Mouse (Mus musculus) MEL (cell line): ENCODE data around the gene Slc11a2. TPM values are rescaled to one million over a fixed set of nuclear protein-coding genes. Genes with fewer than 3 reads are reported as not detected.

Experiments
- DNase-seq: peaks from one replicate; pipeline ENCODE4 v3.0.0; 2011; ENCODE audit warnings: low read depth, low spot score
- H3K27ac ChIP-seq: 2 replicates; pipeline ENCODE4 v1.5.1; 2012; ENCODE audit warnings: low read depth, mild to moderate bottlenecking, control low read depth, low read length, moderate library complexity; ENCODE audit not compliant: control insufficient read depth
- H3K27me3 ChIP-seq, 2 experiments: fragments of 150-350 bp in 1 of 2; sonication (generic) in 1 of 2; 2 replicates each; pipeline ENCODE4 v1.6.1; 2012; ENCODE audit warnings: low read length in 2 of 2, mild to moderate bottlenecking in 2 of 2, improper control_type of control experiment in 1 of 2, moderate library complexity in 1 of 2; ENCODE audit not compliant: insufficient read depth in 2 of 2, control insufficient read depth in 1 of 2
- H3K36me3 ChIP-seq, 2 experiments: 2 replicates each; pipeline ENCODE4 v1.6.1; 2012 to 2014; ENCODE audit warnings: low read length in 2 of 2, improper control_type of control experiment in 1 of 2, inconsistent platforms in 1 of 2, mild to moderate bottlenecking in 1 of 2; ENCODE audit not compliant: insufficient read depth in 2 of 2, control insufficient read depth in 1 of 2
- H3K4me1 ChIP-seq, 2 experiments: fragments of 150-350 bp in 1 of 2; sonication (generic) in 1 of 2; 2 replicates each; pipeline ENCODE4 v1.6.1; 2012; ENCODE audit warnings: low read length in 2 of 2, improper control_type of control experiment in 1 of 2, mild to moderate bottlenecking in 1 of 2; ENCODE audit not compliant: insufficient read depth in 2 of 2, control insufficient read depth in 1 of 2
- H3K4me3 ChIP-seq, 2 experiments: fragments of 150-350 bp in 1 of 2; sonication (generic) in 1 of 2; 2 replicates each; pipeline ENCODE4 v1.5.1; 2012; ENCODE audit warnings: low read depth in 2 of 2, low read length in 2 of 2, mild to moderate bottlenecking in 2 of 2, moderate library complexity in 2 of 2, control low read depth in 1 of 2, improper control_type of control experiment in 1 of 2; ENCODE audit not compliant: control insufficient read depth in 1 of 2, insufficient read depth in 1 of 2
- H3K79me2 ChIP-seq: 2 replicates; pipeline ENCODE4 v1.6.1; 2012; ENCODE audit warnings: mild to moderate bottlenecking, low read length, moderate library complexity; ENCODE audit not compliant: control insufficient read depth, poor library complexity, insufficient read depth
- H3K9ac ChIP-seq: 2 replicates; pipeline ENCODE4 v1.6.1; 2012; ENCODE audit warnings: low read depth, mild to moderate bottlenecking, control low read depth, low read length, moderate library complexity; ENCODE audit not compliant: control insufficient read depth, poor library complexity, severe bottlenecking
- H3K9me3 ChIP-seq: fragments of 150-350 bp; sonication (generic); replicated peaks from 2 replicates; pipeline ENCODE4 v1.6.1; 2012; ENCODE audit warnings: mild to moderate bottlenecking, low read length, improper control_type of control experiment, moderate library complexity; ENCODE audit not compliant: insufficient read depth
- BHLHE40 ChIP-seq: IDR thresholded peaks from 2 replicates; pipeline ENCODE4 v1.6.1; 2012; ENCODE audit warnings: low read depth, mild to moderate bottlenecking, inconsistent platforms, low read length, improper control_type of control experiment, borderline replicate concordance
- CHD1 ChIP-seq: IDR thresholded peaks from 2 replicates; pipeline ENCODE4 v1.6.1; 2012; ENCODE audit warnings: low read depth, mild to moderate bottlenecking, inconsistent platforms, low read length, improper control_type of control experiment
- CHD2 ChIP-seq: IDR thresholded peaks from 2 replicates; pipeline ENCODE4 v1.6.1; 2011; ENCODE audit warnings: low read length, improper control_type of control experiment
- CTCF ChIP-seq, 3 experiments: IDR thresholded peaks in 2 of 3; conservative IDR thresholded peaks in 1 of 3; 2 replicates each; pipeline ENCODE4 v1.5.1; 2011 to 2012; ENCODE audit warnings: low read length in 3 of 3, low read depth in 2 of 3, mild to moderate bottlenecking in 2 of 3, improper control_type of control experiment in 1 of 3, inconsistent platforms in 1 of 3, mixed read lengths in 1 of 3, moderate library complexity in 1 of 3; ENCODE audit not compliant: control insufficient read depth in 1 of 3, insufficient read depth in 1 of 3, poor library complexity in 1 of 3, severe bottlenecking in 1 of 3
- E2F4 ChIP-seq: IDR thresholded peaks from 2 replicates; pipeline ENCODE4 v1.6.1; 2011; ENCODE audit warnings: low read depth, low read length, improper control_type of control experiment, borderline replicate concordance
- ELF1 ChIP-seq: IDR thresholded peaks from 2 replicates; pipeline ENCODE4 v1.6.1; 2014; ENCODE audit warnings: low read depth, mild to moderate bottlenecking, inconsistent platforms, low read length, improper control_type of control experiment, moderate library complexity
- EP300 ChIP-seq, 2 experiments: IDR thresholded peaks; 2 replicates each; pipeline ENCODE4 v1.6.1; 2011; ENCODE audit warnings: improper control_type of control experiment in 2 of 2, low read length in 2 of 2, low read depth in 1 of 2, mild to moderate bottlenecking in 1 of 2
- GABPA ChIP-seq: IDR thresholded peaks from 2 replicates; pipeline ENCODE4 v1.6.1; 2012; ENCODE audit warnings: low read depth, mild to moderate bottlenecking, inconsistent platforms, low read length, improper control_type of control experiment, moderate library complexity
- GATA1 ChIP-seq: IDR thresholded peaks from 2 replicates; pipeline ENCODE4 v1.6.1; 2011; ENCODE audit warnings: low read depth, low read length, improper control_type of control experiment
- JUND ChIP-seq: IDR thresholded peaks from 2 replicates; pipeline ENCODE4 v1.6.1; 2011; ENCODE audit warnings: low read depth, mild to moderate bottlenecking, improper control_type of control experiment, low read length
- KAT2A ChIP-seq: conservative IDR thresholded peaks from 2 replicates; pipeline ENCODE4 v1.6.1; 2012; ENCODE audit warnings: low read depth, low read length, improper control_type of control experiment, inconsistent platforms
- MAFK ChIP-seq: IDR thresholded peaks from 2 replicates; pipeline ENCODE4 v1.6.1; 2011; ENCODE audit warnings: low read depth, mild to moderate bottlenecking, low read length, improper control_type of control experiment, borderline replicate concordance
- MAZ ChIP-seq: IDR thresholded peaks from 2 replicates; pipeline ENCODE4 v1.6.1; 2012; ENCODE audit warnings: low read depth, mild to moderate bottlenecking, inconsistent platforms, low read length, improper control_type of control experiment
- MEF2A ChIP-seq: IDR thresholded peaks from 2 replicates; pipeline ENCODE4 v1.6.1; 2014; ENCODE audit warnings: low read depth, mild to moderate bottlenecking, inconsistent platforms, low read length, improper control_type of control experiment; ENCODE audit not compliant: poor library complexity, insufficient replicate concordance, severe bottlenecking; ENCODE audit errors: extremely low read depth
- MYB ChIP-seq: IDR thresholded peaks from 2 replicates; pipeline ENCODE4 v1.6.1; 2011; ENCODE audit warnings: mild to moderate bottlenecking, low read depth, low read length, improper control_type of control experiment
- MYC ChIP-seq: IDR thresholded peaks from 2 replicates; pipeline ENCODE4 v1.6.1; 2011; ENCODE audit warnings: low read depth, mild to moderate bottlenecking, low read length, improper control_type of control experiment, moderate library complexity
- NRF1 ChIP-seq: IDR thresholded peaks from 2 replicates; pipeline ENCODE4 v1.6.1; 2014; ENCODE audit warnings: low read depth, mild to moderate bottlenecking, inconsistent platforms, low read length, improper control_type of control experiment, moderate library complexity; ENCODE audit not compliant: poor library complexity, insufficient read depth, severe bottlenecking
- POLR2A ChIP-seq, 2 experiments: IDR thresholded peaks; 2 replicates each; pipeline ENCODE4 v1.6.1; 2011 to 2012; ENCODE audit warnings: low read length in 2 of 2, mild to moderate bottlenecking in 2 of 2, control low read depth in 1 of 2, improper control_type of control experiment in 1 of 2, low read depth in 1 of 2, moderate library complexity in 1 of 2; ENCODE audit not compliant: control insufficient read depth in 1 of 2, insufficient read depth in 1 of 2, poor library complexity in 1 of 2
- POLR2AphosphoS5 ChIP-seq: IDR thresholded peaks from 2 replicates; pipeline ENCODE4 v1.6.1; 2012; ENCODE audit warnings: low read depth, borderline replicate concordance, mild to moderate bottlenecking, inconsistent platforms, low read length, moderate library complexity, mixed read lengths
- RAD21 ChIP-seq: IDR thresholded peaks from 2 replicates; pipeline ENCODE4 v1.6.1; 2011; ENCODE audit warnings: mild to moderate bottlenecking, low read depth, low read length, improper control_type of control experiment
- RCOR1 ChIP-seq: IDR thresholded peaks from 2 replicates; pipeline ENCODE4 v1.6.1; 2012; ENCODE audit warnings: low read depth, mild to moderate bottlenecking, inconsistent platforms, low read length, improper control_type of control experiment
- SIN3A ChIP-seq: IDR thresholded peaks from 2 replicates; pipeline ENCODE4 v1.6.1; 2012; ENCODE audit warnings: low read length, improper control_type of control experiment, inconsistent platforms
- SMC3 ChIP-seq: IDR thresholded peaks from 2 replicates; pipeline ENCODE4 v1.6.1; 2011; ENCODE audit warnings: low read depth, low read length, improper control_type of control experiment
- TAL1 ChIP-seq: IDR thresholded peaks from 2 replicates; pipeline ENCODE4 v1.6.1; 2012; ENCODE audit warnings: mild to moderate bottlenecking, inconsistent platforms, low read length, moderate library complexity, mixed read lengths
- TBP ChIP-seq: IDR thresholded peaks from 2 replicates; pipeline ENCODE4 v1.8.0; 2011; ENCODE audit warnings: low read depth, low read length, improper control_type of control experiment
- TCF12 ChIP-seq: IDR thresholded peaks from 2 replicates; pipeline ENCODE4 v1.6.1; 2014; ENCODE audit warnings: low read depth, mild to moderate bottlenecking, inconsistent platforms, low read length, improper control_type of control experiment, moderate library complexity
- UBTF ChIP-seq: IDR thresholded peaks from 2 replicates; pipeline ENCODE4 v1.6.1; 2012; ENCODE audit warnings: low read depth, mild to moderate bottlenecking, inconsistent platforms, low read length, improper control_type of control experiment, moderate library complexity, borderline replicate concordance; ENCODE audit not compliant: insufficient read depth
- ZC3H11A ChIP-seq: IDR thresholded peaks from 2 replicates; pipeline ENCODE4 v1.6.1; 2012; ENCODE audit warnings: low read depth, mild to moderate bottlenecking, inconsistent platforms, low read length, improper control_type of control experiment
- ZKSCAN1 ChIP-seq: IDR thresholded peaks from 2 replicates; pipeline ENCODE4 v1.6.1; 2012; ENCODE audit warnings: low read depth, mild to moderate bottlenecking, inconsistent platforms, low read length, improper control_type of control experiment, moderate library complexity
- ZMIZ1 ChIP-seq: IDR thresholded peaks from 2 replicates; pipeline ENCODE4 v1.6.1; 2012; ENCODE audit warnings: low read depth, mild to moderate bottlenecking, inconsistent platforms, low read length, improper control_type of control experiment, moderate library complexity
- polyA plus RNA-seq, 2 experiments: library from polyadenylated mRNA; stranded (reverse) in 1 of 2; unstranded in 1 of 2; fragments of >175 nt in 1 of 2; fragments of >200 nt in 1 of 2; gene quantifications; 2 replicates each; pipeline versions ENCODE4 v1.2.1 to v1.2.4; 2012; ENCODE audit warnings: low replicate concordance in 2 of 2, low read depth in 1 of 2; ENCODE audit not compliant: insufficient read length in 2 of 2, insufficient read depth in 1 of 2, missing spikeins in 1 of 2
- total RNA-seq: library from RNA; depleted of rRNA; stranded (reverse); fragments of 300-350 nt; gene quantifications from 2 replicates; pipeline ENCODE4 v1.2.3, GENCODE M21; 2012

Gene Slc11a2
- total and polyA plus RNA-seq, 3 experiments = 69.0 to 112 TPM; not detected in 1

GRCm38 (mm10) chr15:100393016-100393415 lies 31.9 kb downstream of the Slc11a2 start:
- Histone ChIP-seq H3K4me3 (no peak overlapping the region), H3K4me1 (peaks cover 21 to 25% of the 10 kb centered on the region in 2 experiments), H3K27ac (no peak overlapping the region), H3K27me3 (no peaks in the 10 kb centered on the region), H3K9ac (no peak overlapping the region)
- TF ChIP-seq SMC3 (no peak), MYC (no peak), BHLHE40 (no peak), ELF1 (no peak), ZKSCAN1 (no peak), NRF1 (no peak), RAD21 (no peak), JUND (no peak), POLR2AphosphoS5 (no peak), ZMIZ1 (no peak), ZC3H11A (no peak), TCF12 (no peak), UBTF (no peak), CTCF (IDR thresholded peaks at IDR 0.05 in 2 of 3, conservative IDR thresholded peaks at IDR 0.05 in 1 of 3; ENCODE audit: control insufficient read depth in 1 of 3, insufficient read depth in 1 of 3, low read depth in 2 of 3, low read length in 3 of 3, poor library complexity in 1 of 3, severe bottlenecking in 1 of 3) (no peak), MEF2A (no peak), TAL1 (no peak), TBP (no peak)
- TF ChIP-seq, all 39 proteins: peak for 0
- H3K36me3 ChIP-seq = peaks cover 22 to 30% of the 10 kb centered on the region in 2 experiments
- DNase-seq = no peak
- no peaks in the 10 kb centered on the region for H3K9me3 ChIP-seq
- H3K79me2 ChIP-seq = no peaks in the 10 kb centered on the region

GRCm38 (mm10) chr15:100391599-100391998 lies 33.3 kb downstream of the Slc11a2 start:
- peaks cover 19 to 22% of the 10 kb centered on the region in 2 experiments for H3K36me3 ChIP-seq
- no peaks in the 10 kb centered on the region for H3K9me3 ChIP-seq
- H3K27me3 ChIP-seq = no peaks in the 10 kb centered on the region
- peak; percentile 86 for DNase-seq
- H3K79me2 ChIP-seq = no peaks in the 10 kb centered on the region
- peaks cover 21 to 25% of the 10 kb centered on the region in 2 experiments for H3K4me1 ChIP-seq
- peak overlapping the region; percentile 81 for H3K27ac ChIP-seq
- H3K9ac ChIP-seq = peak overlapping the region; percentile 21
- H3K4me3 ChIP-seq = no peak overlapping the region
- TF ChIP-seq RCOR1 = peak; percentile 72
- peak; percentile 86 for TF ChIP-seq GATA1
- TF ChIP-seq CHD1 = no peak
- peak; percentile 91 for TF ChIP-seq TCF12
- TF ChIP-seq UBTF = no peak
- no peak for TF ChIP-seq GABPA
- TF ChIP-seq E2F4 = no peak
- TF ChIP-seq CHD2 = no peak; the same call in 1 of the 2 replicates
- peak; percentile 69; the same call in 1 of the 2 replicates for TF ChIP-seq MAZ
- TF ChIP-seq MAFK = no peak
- no peak for TF ChIP-seq SMC3
- peak; percentile 92 for TF ChIP-seq TAL1
- peak; percentile 93 to 94 for TF ChIP-seq EP300 (IDR thresholded peaks at IDR 0.05; ENCODE audit: low read depth in 1 of 2, low read length in 2 of 2)
- TF ChIP-seq ZC3H11A = no peak
- TF ChIP-seq SIN3A = peak; percentile 66
- TF ChIP-seq MEF2A = no peak
- TF ChIP-seq BHLHE40 = 0 out of 2 replicates have a peak, but pooled peaks have one; percentile 11
- 0 out of 2 replicates have a peak, but pooled peaks have one; percentile 9 for TF ChIP-seq MYC
- TF ChIP-seq POLR2AphosphoS5 = no peak
- TF ChIP-seq POLR2A (IDR thresholded peaks at IDR 0.05; ENCODE audit: control insufficient read depth in 1 of 2, insufficient read depth in 1 of 2, low read depth in 1 of 2, low read length in 2 of 2, poor library complexity in 1 of 2) = no peak; a peak in 1 of 4 replicates
- TF ChIP-seq ZKSCAN1 = no peak
- peak; percentile 74 for TF ChIP-seq MYB
- no peak for TF ChIP-seq KAT2A
